Mouse (Mus musculus) kidney, postnatal 0 days (tissue): ENCODE measurements around the gene Ttc22. TPM values are rescaled to one million over a fixed set of nuclear protein-coding genes. Genes with fewer than 3 reads are reported as not detected.
A peak's percentile ranks its signal among the peaks of the same experiment; 100 is the strongest.

Experiments used
- ATAC-seq: fragments of 200-750 bp; cut with Nextera tagmentation; replicated peaks from 2 replicates; pipeline ENCODE4 v1.8.0; 2017; ENCODE audit warnings: low read depth, moderate number of reproducible peaks, moderate TSS enrichment, moderate library complexity; ENCODE audit not compliant: low FRiP score
- DNase-seq: peaks from one replicate; pipeline ENCODE4 v3.0.0-alpha.2; 2016; ENCODE audit warnings: low spot score
- H3K27ac ChIP-seq: fragments of 300-500 bp; sonication (generic); 2 replicates; pipeline ENCODE4 v1.5.1; 2014; ENCODE audit warnings: mild to moderate bottlenecking
- H3K27me3 ChIP-seq: fragments of 300-500 bp; sonication (generic); 2 replicates; pipeline ENCODE4 v1.6.1; 2014; ENCODE audit warnings: low read length, mixed read lengths; ENCODE audit not compliant: insufficient read depth
- H3K36me3 ChIP-seq: fragments of 300-500 bp; sonication (generic); 2 replicates; pipeline ENCODE4 v1.6.1; 2014; ENCODE audit warnings: low read length, mixed read lengths; ENCODE audit not compliant: insufficient read depth
- H3K4me1 ChIP-seq: fragments of 300-500 bp; sonication (generic); replicated peaks from 2 replicates; pipeline ENCODE4 v1.6.1; 2014; ENCODE audit warnings: antibody characterized with exemption, low read length, mixed read lengths; ENCODE audit not compliant: insufficient read depth
- H3K4me2 ChIP-seq: fragments of 300-500 bp; sonication (generic); 2 replicates; pipeline ENCODE4 v1.6.1; 2014; ENCODE audit warnings: mild to moderate bottlenecking, low read length, moderate library complexity, mixed read lengths
- H3K4me3 ChIP-seq: fragments of 300-500 bp; sonication (generic); replicated peaks from 2 replicates; pipeline ENCODE4 v1.5.1; 2014; ENCODE audit warnings: low read depth, low read length
- H3K9ac ChIP-seq: fragments of 300-500 bp; sonication (generic); 2 replicates; pipeline ENCODE4 v1.6.1; 2014; ENCODE audit warnings: low read depth, low read length
- H3K9me3 ChIP-seq: fragments of 300-500 bp; sonication (generic); replicated peaks from 2 replicates; pipeline ENCODE4 v1.6.1; 2016; ENCODE audit warnings: low read length, inconsistent platforms, mixed read lengths
- CTCF ChIP-seq: IDR thresholded peaks from 2 replicates; pipeline ENCODE4 v1.5.1; 2016; ENCODE audit warnings: antibody characterized with exemption, low read depth, mild to moderate bottlenecking, moderate library complexity
- WGBS: fragments of 180-500 bp; shearing (Covaris S2); extraction: QIAGEN DNeasy Blood & Tissue Kit; methylation state at CpG from one replicate; pipeline ENCODE4 v1.1.7; 2014; 5-methylcytosine and 5-hydroxymethylcytosine counted together
- polyA plus RNA-seq: library from polyadenylated mRNA; unstranded; fragments of >200 nt; fragmentation: Nextera tagmentation; extraction: Ambion mirVana; gene quantifications from 2 replicates; pipeline ENCODE4 v1.2.1, GENCODE M21; 2015

The Ttc22 gene
- polyA plus RNA-seq, 1 experiment from 2014 or later: 5.9 TPM

DNA sequence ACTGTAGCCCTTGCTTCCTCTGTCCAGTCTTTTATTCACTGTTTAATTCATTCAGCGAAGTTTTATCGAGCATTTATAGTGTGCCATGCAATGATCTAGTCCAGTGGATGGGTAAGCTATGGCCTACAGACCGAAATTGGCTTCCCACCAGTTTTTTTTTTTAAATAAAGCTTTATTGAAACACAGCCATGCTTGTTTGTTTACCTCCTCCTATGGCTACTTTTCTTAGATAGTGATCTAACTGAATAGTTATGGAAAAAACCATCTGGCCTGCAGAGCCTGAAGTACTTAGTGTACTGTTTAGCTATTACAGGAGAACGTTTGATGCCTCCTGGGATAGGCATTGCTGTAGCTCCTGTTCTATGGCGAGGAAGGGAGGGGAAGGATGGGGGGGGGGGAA, 23.6 kb downstream of the Ttc22 start:
- Histone ChIP-seq H3K4me3 (no peak overlapping the region), H3K36me3 (no peaks in the 10 kb centered on the region), H3K9ac (no peak overlapping the region), H3K4me2 (no peak overlapping the region), H3K27me3 (no peaks in the 10 kb centered on the region), H3K27ac (no peak overlapping the region), H3K9me3 (no peaks in the 10 kb centered on the region), H3K4me1 (peaks cover 27% of the 10 kb centered on the region)
- TF ChIP-seq CTCF: no peak
- no peak for DNase-seq
- WGBS: 70% methylated on average over 5 of the region's 5 CpGs
- no peak for ATAC-seq

- WGBS: 45% methylated on average over 6 of the region's 6 CpGs
- peak; percentile 27; the same call in 1 of the 2 replicates for ATAC-seq
Observed at GRCm38 (mm10) chr4:106647137-106647536, 24.9 kb downstream of the Ttc22 start.

DNA sequence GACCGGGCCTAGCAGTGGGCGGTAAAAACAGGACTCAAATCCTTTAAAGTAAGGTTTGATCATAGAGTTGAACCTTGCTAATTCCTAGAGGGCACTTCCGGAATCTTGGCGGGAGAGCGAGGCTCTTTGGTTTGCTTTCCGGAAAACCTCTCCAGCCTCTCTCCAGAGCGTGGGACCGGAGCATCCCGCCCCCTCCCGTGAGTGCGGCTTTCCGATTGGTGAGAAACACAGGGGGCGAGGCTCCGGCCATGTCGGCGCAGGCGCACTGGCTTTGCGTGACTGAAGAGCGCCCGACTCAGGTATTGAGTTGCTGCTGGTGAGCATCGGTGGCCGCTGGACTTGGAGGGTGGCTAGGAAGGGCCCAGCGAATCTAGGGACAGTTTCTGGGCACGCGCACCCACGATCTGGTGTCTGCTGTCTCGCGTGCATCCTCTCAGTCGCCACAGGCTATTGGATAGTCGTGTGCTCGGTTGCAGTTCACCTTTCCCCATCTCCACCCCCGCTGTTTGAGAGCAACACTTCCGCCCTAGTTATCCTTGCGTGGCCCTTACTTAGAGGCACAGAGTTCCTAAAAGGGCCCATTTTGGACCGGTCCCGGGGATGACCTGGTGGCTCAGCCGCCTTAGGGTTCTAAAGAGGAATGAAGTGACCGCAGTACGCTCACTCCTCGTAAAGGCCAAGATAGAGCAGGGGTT, 28.7 kb downstream of the Ttc22 start, which contains the start of gene Pars2:
Pars2 (plus strand) TSS at position 237 of the 695 bp plus-strand sequence.
- TF ChIP-seq CTCF: no peak
- peak within 1 kb of the TSS; percentile 90 for H3K4me2 ChIP-seq
- DNase-seq: peak; percentile 98
- WGBS: 2% methylated on average over 40 of the region's 40 CpGs
- no peaks in the 10 kb centered on the region for H3K36me3 ChIP-seq
- no peaks in the 10 kb centered on the region for H3K27me3 ChIP-seq
- H3K9ac ChIP-seq: peak within 1 kb of the TSS; percentile 65
- peak within 1 kb of the TSS; percentile 60 for H3K4me3 ChIP-seq
- peak; percentile 94 for ATAC-seq
- H3K9me3 ChIP-seq: no peaks in the 10 kb centered on the region
- peaks cover 22% of the 10 kb centered on the region; the same call in 1 of the 2 replicates for H3K4me1 ChIP-seq
- H3K27ac ChIP-seq: peak within 1 kb of the TSS; percentile 80

More at GRCm38 (mm10) chr4:106647137-106647536, 24.9 kb downstream of the Ttc22 start:
- no peaks in the 10 kb centered on the region for H3K9me3 ChIP-seq
- H3K36me3 ChIP-seq: no peaks in the 10 kb centered on the region
- H3K27me3 ChIP-seq: no peaks in the 10 kb centered on the region
- H3K27ac ChIP-seq: no peak overlapping the region
- no peak overlapping the region for H3K4me2 ChIP-seq
- peak; percentile 50 for DNase-seq
- H3K9ac ChIP-seq: no peak overlapping the region
- no peak for TF ChIP-seq CTCF
- peaks cover 35% of the 10 kb centered on the region for H3K4me1 ChIP-seq
- H3K4me3 ChIP-seq: no peak overlapping the region

DNA sequence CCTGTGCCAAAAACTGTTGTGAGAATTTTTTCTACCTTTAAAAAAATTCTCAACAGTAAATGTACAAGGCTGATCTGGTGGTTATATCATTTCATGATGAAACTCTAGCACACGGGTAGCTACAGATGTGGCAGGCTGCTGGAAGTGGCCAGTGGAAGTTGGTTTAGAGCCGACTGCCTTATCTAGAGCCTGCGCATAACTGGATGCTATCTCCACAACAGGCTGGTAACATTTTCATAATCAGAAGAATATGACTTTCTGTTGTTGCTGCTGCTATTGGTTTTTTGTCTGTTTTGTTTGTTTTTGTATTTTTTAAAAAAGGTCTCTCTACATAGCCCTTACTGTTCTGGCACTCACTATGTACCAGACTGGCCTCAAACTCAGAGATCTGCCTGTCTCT, 30.3 kb downstream of the Ttc22 start:
- H3K4me2 ChIP-seq: no peak overlapping the region
- no peaks in the 10 kb centered on the region for H3K9me3 ChIP-seq
- H3K27ac ChIP-seq: no peak overlapping the region
- peaks cover 13% of the 10 kb centered on the region; the same call in 1 of the 2 replicates for H3K4me1 ChIP-seq
- ATAC-seq (no peak), DNase-seq (no peak)
- no peaks in the 10 kb centered on the region for H3K27me3 ChIP-seq
- WGBS: 90% methylated on average over 3 of the region's 3 CpGs
- TF ChIP-seq CTCF: no peak
- no peaks in the 10 kb centered on the region for H3K36me3 ChIP-seq
- no peak overlapping the region for H3K4me3 ChIP-seq
- H3K9ac ChIP-seq: no peak overlapping the region

GRCm38 (mm10) chr4:106653051-106653450, 30.8 kb downstream of the Ttc22 start:
- Histone ChIP-seq H3K36me3 (no peaks in the 10 kb centered on the region), H3K9me3 (no peaks in the 10 kb centered on the region), H3K4me2 (no peak overlapping the region), H3K4me3 (no peak overlapping the region), H3K4me1 (peaks cover 13% of the 10 kb centered on the region; the same call in 1 of the 2 replicates), H3K9ac (no peak overlapping the region), H3K27ac (no peak overlapping the region), H3K27me3 (no peaks in the 10 kb centered on the region)
- ATAC-seq: no peak
- WGBS: 90% methylated on average over 15 of the region's 15 CpGs
- DNase-seq: no peak
- no peak for TF ChIP-seq CTCF

GRCm38 (mm10) chr4:106655681-106656080, 33.4 kb downstream of the Ttc22 start:
- H3K4me1 ChIP-seq: peaks cover 10% of the 10 kb centered on the region; the same call in 1 of the 2 replicates
- no peaks in the 10 kb centered on the region for H3K27me3 ChIP-seq
- TF ChIP-seq CTCF: no peak
- no peak overlapping the region for H3K4me3 ChIP-seq
- DNase-seq (peak; percentile 65), ATAC-seq (no peak)
- H3K9me3 ChIP-seq: no peaks in the 10 kb centered on the region
- no peak overlapping the region for H3K9ac ChIP-seq
- WGBS: 25% methylated on average over 10 of the region's 10 CpGs
- no peak overlapping the region for H3K27ac ChIP-seq
- no peak overlapping the region for H3K4me2 ChIP-seq
- peaks cover 18% of the 10 kb centered on the region for H3K36me3 ChIP-seq
